In genomic region chr6:120356478-120356877, GRCm38 (mm10) we compare ENCODE assay signal across 8 mouse cellular contexts. TPM values are rescaled to one million over a fixed set of nuclear protein-coding genes. Genes with fewer than 3 reads are reported as not detected.
A peak's percentile ranks its signal among the peaks of the same experiment; 100 is the strongest.
DNase-seq lines count a peak whose midpoint lies in the region; ATAC-seq and TF ChIP-seq lines count a peak whose summit lies in the region.

No protein-coding gene starts in this region.

- peaks cover 10% of the 10 kb centered on the region for H3K36me3 ChIP-seq in embryonic facial prominence, embryonic 12.5 days
- peaks cover 10% of the 10 kb centered on the region for H3K36me3 ChIP-seq in intestine, embryonic 14.5 days (ENCODE audit: control insufficient read depth, insufficient read depth, low read length)
- no peaks in the 10 kb centered on the region for H3K36me3 ChIP-seq in myocyte (ENCODE audit: control insufficient read depth, insufficient read depth)

- intact Hi-C loops in left cerebral cortex, postnatal 4 days (cut with DNase I), result no loop called here

- H3K9ac ChIP-seq in embryonic facial prominence, embryonic 12.5 days, result peak overlapping the region; percentile 60
- H3K9ac ChIP-seq in intestine, embryonic 14.5 days (ENCODE audit: low read length), result peak overlapping the region; percentile 71

- H3K79me2 ChIP-seq in myocyte (ENCODE audit: control insufficient read depth, insufficient read depth), result peaks cover 17% of the 10 kb centered on the region

- ATAC-seq in embryonic facial prominence, embryonic 12.5 days (ENCODE audit: insufficient number of reproducible peaks, insufficient read depth, low FRiP score, low TSS enrichment), result no peak
- no peak for ATAC-seq in intestine, embryonic 14.5 days (replicated peaks; ENCODE audit: low FRiP score, low TSS enrichment, low read depth)

- H3K9me3 ChIP-seq in embryonic facial prominence, embryonic 12.5 days, result no peaks in the 10 kb centered on the region
- H3K9me3 ChIP-seq in intestine, embryonic 14.5 days (ENCODE audit: control insufficient read depth, low read length), result no peaks in the 10 kb centered on the region

- no peak for TF ChIP-seq CTCF in lung, adult 2 months (IDR thresholded peaks at IDR 0.05; ENCODE audit: insufficient read depth, low read length)

- H3K4me2 ChIP-seq in embryonic facial prominence, embryonic 12.5 days (replicated peaks), result peak overlapping the region; percentile 68
- H3K4me2 ChIP-seq in intestine, embryonic 14.5 days (ENCODE audit: low read length), result peak overlapping the region; percentile 61
- peak overlapping the region; percentile 89 for H3K4me2 ChIP-seq in myocyte (ENCODE audit: low read depth)

- no peak overlapping the region for H3ac ChIP-seq in myocyte (ENCODE audit: control insufficient read depth, insufficient read length)

- H3K27me3 ChIP-seq in embryonic facial prominence, embryonic 12.5 days, result no peaks in the 10 kb centered on the region
- no peaks in the 10 kb centered on the region for H3K27me3 ChIP-seq in intestine, embryonic 14.5 days (replicated peaks; ENCODE audit: control insufficient read depth, insufficient read depth, low read length)
- H3K27me3 ChIP-seq in myocyte (ENCODE audit: control insufficient read depth, insufficient read depth, insufficient read length), result no peaks in the 10 kb centered on the region

- H3K27ac ChIP-seq in embryonic facial prominence, embryonic 12.5 days, result peak overlapping the region; percentile 83
- peak overlapping the region; percentile 87 for H3K27ac ChIP-seq in intestine, embryonic 14.5 days (ENCODE audit: low read depth)

- TF ChIP-seq POLR2A in lung, adult 2 months (IDR thresholded peaks at IDR 0.05; ENCODE audit: borderline replicate concordance, extremely low read depth, low read depth, low read length), result no peak
- TF ChIP-seq POLR2A in myocyte (IDR thresholded peaks at IDR 0.05; ENCODE audit: insufficient read length, low read depth), result no peak

- whole genome bisulfite sequencing in lung, adult 2 months, result 21% methylated on average over 5 of the region's 5 CpGs
- 44% methylated on average over 5 of the region's 5 CpGs for WGBS in embryonic facial prominence, embryonic 12.5 days
- WGBS in intestine, embryonic 14.5 days, result 23% methylated on average over 5 of the region's 5 CpGs

- no peak for DNase-seq in lung, adult 2 months
- no peak for DNase-seq in lung, postnatal 25 days (ENCODE audit: low spot score)
- no peak for DNase-seq in intestine, embryonic 14.5 days (ENCODE audit: low spot score)
- no peak for DNase-seq in cerebellum, postnatal 10 days
- DNase-seq in left cerebral cortex, postnatal 4 days, result no peak
- no peak for DNase-seq in frontal cortex, adult 2 months (ENCODE audit: extremely low spot score in 1 of 2, low spot score in 1 of 2)

- peak overlapping the region; percentile 1 for H3K4me3 ChIP-seq in lung, adult 2 months (replicated peaks; ENCODE audit: extremely low read depth, low read depth, low read length)
- H3K4me3 ChIP-seq in embryonic facial prominence, embryonic 12.5 days, result peak overlapping the region; percentile 55
- H3K4me3 ChIP-seq in intestine, embryonic 14.5 days (ENCODE audit: low read depth, low read length), result peak overlapping the region; percentile 78
- H3K4me3 ChIP-seq in myocyte, result peak overlapping the region; percentile 43

- no peaks in the 10 kb centered on the region; the same call in 1 of the 2 replicates for H3K4me1 ChIP-seq in lung, adult 2 months (ENCODE audit: control insufficient read depth, insufficient read depth, low read length)
- peaks cover 7% of the 10 kb centered on the region; the same call in 1 of the 2 replicates for H3K4me1 ChIP-seq in embryonic facial prominence, embryonic 12.5 days
- peaks cover 5% of the 10 kb centered on the region for H3K4me1 ChIP-seq in intestine, embryonic 14.5 days (replicated peaks; ENCODE audit: control insufficient read depth, insufficient read depth, low read length)

TF ChIP-seq in myocyte, 11 proteins besides CTCF, POLR2A, EP300 and RAD21:
- TF ChIP-seq MAX (IDR thresholded peaks at IDR 0.05; ENCODE audit: low read depth) (no peak), E2F4 (IDR thresholded peaks at IDR 0.05; ENCODE audit: insufficient read depth) (no peak), MYOG (IDR thresholded peaks at IDR 0.05; ENCODE audit: control insufficient read depth in 1 of 3, insufficient read depth in 1 of 3, insufficient read length in 2 of 3, low read depth in 2 of 3) (no peak), CEBPB (IDR thresholded peaks at IDR 0.05; ENCODE audit: insufficient read depth, poor library complexity, severe bottlenecking) (no peak), TCF3 (IDR thresholded peaks at IDR 0.05; ENCODE audit: insufficient read length, low read depth) (no peak), REST (IDR thresholded peaks at IDR 0.05; ENCODE audit: insufficient read depth, insufficient read length) (no peak), POLR2AphosphoS2 (IDR thresholded peaks at IDR 0.05; ENCODE audit: insufficient read length, low read depth) (no peak), MYOD1 (IDR thresholded peaks at IDR 0.05; ENCODE audit: control insufficient read depth in 1 of 3, insufficient read length in 2 of 3, low read depth in 2 of 3) (no peak), SRF (IDR thresholded peaks at IDR 0.05; ENCODE audit: control insufficient read depth, insufficient read length, low read depth) (no peak), USF1 (IDR thresholded peaks at IDR 0.05; ENCODE audit: low read depth) (no peak), TCF12 (IDR thresholded peaks at IDR 0.05; ENCODE audit: insufficient read depth, poor library complexity, severe bottlenecking) (no peak)

RNA-seq across cellular contexts. Expression of gene Kdm5a, which starts 7.4 kb away (rescaled TPM):
- polyA plus RNA-seq in lung, adult 2 months (2012; rRNA removed), result 3.5 and 5.8 TPM in 2 replicates
- 50.6 and 58.3 TPM in 2 replicates for polyA plus RNA-seq in embryonic facial prominence, embryonic 12.5 days (2016; fragmentation: Nextera tagmentation; extraction: Ambion mirVana)
- polyA plus RNA-seq in intestine, embryonic 14.5 days (2014; fragmentation: Nextera tagmentation; extraction: Ambion mirVana), result 50.6 and 54.7 TPM in 2 replicates
- polyA plus RNA-seq in myocyte (2012; fragmentation: generic; extraction: Trizol), result 7.5 TPM
- total RNA-seq in left cerebral cortex, postnatal 4 days (2021), result 10 to 100 TPM; 34.7 to 37.0 TPM
- polyA plus RNA-seq in frontal cortex, adult 2 months (2012; rRNA removed), result 11.8 and 13.8 TPM in 2 replicates

RNA-seq across cellular contexts. Expression of gene Ccdc77, which starts 7.7 kb away (rescaled TPM):
- 3.0 and 3.5 TPM in 2 replicates for polyA plus RNA-seq in lung, adult 2 months (2012; rRNA removed)
- polyA plus RNA-seq in embryonic facial prominence, embryonic 12.5 days (2016; fragmentation: Nextera tagmentation; extraction: Ambion mirVana), result 23.9 and 26.8 TPM in 2 replicates
- polyA plus RNA-seq in intestine, embryonic 14.5 days (2014; fragmentation: Nextera tagmentation; extraction: Ambion mirVana), result 21.5 and 24.6 TPM in 2 replicates
- polyA plus RNA-seq in myocyte (2012; fragmentation: generic; extraction: Trizol), result 3.4 TPM
- 1 to 10 TPM; 6.1 to 6.3 TPM for total RNA-seq in left cerebral cortex, postnatal 4 days (2021)
- polyA plus RNA-seq in frontal cortex, adult 2 months (2012; rRNA removed), result 7.3 and 7.7 TPM in 2 replicates

Comparison
In these comparisons a context has a peak if more than half of its experiments do, and no peak if none do; other contexts are left out.
1. H3K4me3 ChIP-seq: peak in every context shown above with its lines; median percentile 78 in intestine, embryonic 14.5 days; 55 in embryonic facial prominence, embryonic 12.5 days; 43 in myocyte; 1 in lung, adult 2 months.